Mouse (Mus musculus): ENCODE data around the gene Prss50. TPM values are rescaled to one million over a fixed set of nuclear protein-coding genes. Genes with fewer than 3 reads are reported as not detected.

Gene Prss50
- total and polyA plus RNA-seq, 3 experiments: not detected

DNA sequence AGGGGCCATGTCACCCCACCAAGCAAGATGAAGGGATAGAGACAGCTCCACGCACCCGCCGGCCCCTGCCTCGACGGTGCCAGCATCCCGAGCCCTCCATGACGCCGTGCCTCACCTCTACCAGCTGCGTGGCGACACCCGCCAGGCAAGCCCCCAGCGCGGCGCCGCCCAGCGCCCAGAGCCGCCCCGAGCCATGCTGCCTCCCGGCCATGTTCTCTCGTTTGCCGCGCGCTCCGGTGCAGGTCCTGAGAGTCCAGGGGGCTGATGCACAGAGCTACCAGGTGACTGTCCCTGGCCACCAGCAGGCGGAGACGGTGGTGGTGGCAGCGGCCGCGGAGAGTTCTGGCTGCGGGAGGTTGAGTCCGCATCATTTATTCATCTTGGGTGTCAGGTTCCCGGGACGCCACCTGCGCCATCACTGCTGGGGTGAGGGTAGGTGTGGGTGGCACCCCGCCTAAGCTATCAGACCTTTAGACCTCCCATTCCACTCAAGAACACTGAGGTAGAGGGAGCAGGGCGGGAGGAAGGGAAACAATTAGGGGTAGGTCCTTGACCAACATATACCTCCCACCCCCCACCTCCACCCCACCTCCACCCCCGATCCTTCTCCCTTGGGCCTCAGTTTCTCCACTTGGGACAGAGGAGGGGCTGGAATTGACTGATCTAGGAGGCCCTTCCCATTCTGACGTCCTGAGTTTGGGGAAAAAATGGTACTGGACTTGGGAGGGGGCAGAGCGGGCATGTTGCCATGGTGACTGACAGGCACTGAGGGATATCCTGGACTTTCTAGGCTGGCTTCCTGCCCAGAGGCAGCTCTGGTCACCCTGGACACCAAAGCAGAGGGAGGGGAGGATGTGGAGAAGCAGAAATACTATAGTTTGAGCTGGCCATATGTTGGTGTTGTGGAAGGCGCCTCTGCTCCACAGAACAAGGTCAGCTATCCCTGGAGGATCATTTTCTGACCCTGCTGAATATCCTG lies 16.2 kb downstream of the Prss50 start:
- Histone ChIP-seq H3K79me2 (ENCODE audit: control insufficient read depth, insufficient read depth, low read length, poor library complexity) (no peaks in the 10 kb centered on the region), H3K36me3 (ENCODE audit: control insufficient read depth in 1 of 2, insufficient read depth in 2 of 2, low read length in 2 of 2) (no peaks in the 10 kb centered on the region), H3K9me3 (replicated peaks; ENCODE audit: insufficient read depth, low read length) (no peaks in the 10 kb centered on the region), H3K27ac (ENCODE audit: control insufficient read depth, low read depth, low read length) (no peak overlapping the region), H3K4me3 (ENCODE audit: control insufficient read depth in 1 of 2, insufficient read depth in 1 of 2, low read depth in 2 of 2, low read length in 2 of 2) (no peak overlapping the region), H3K27me3 (ENCODE audit: control insufficient read depth in 1 of 2, insufficient read depth in 2 of 2, low read length in 2 of 2) (no peaks in the 10 kb centered on the region), H3K9ac (ENCODE audit: control insufficient read depth, low read depth, low read length, poor library complexity, severe bottlenecking) (no peak overlapping the region), H3K4me1 (ENCODE audit: control insufficient read depth in 1 of 2, insufficient read depth in 2 of 2, low read length in 2 of 2) (no peaks in the 10 kb centered on the region)
- DNase-seq (ENCODE audit: low read depth, low spot score): no peak
- TF ChIP-seq POLR2AphosphoS5 (IDR thresholded peaks at IDR 0.05; ENCODE audit: borderline replicate concordance, low read depth, low read length) (no peak), ZC3H11A (IDR thresholded peaks at IDR 0.05; ENCODE audit: low read depth, low read length) (no peak), MYB (IDR thresholded peaks at IDR 0.05; ENCODE audit: low read depth, low read length) (no peak), MAFK (IDR thresholded peaks at IDR 0.05; ENCODE audit: borderline replicate concordance, low read depth, low read length) (no peak), ZMIZ1 (IDR thresholded peaks at IDR 0.05; ENCODE audit: low read depth, low read length) (no peak)

- H3K9me3 ChIP-seq (replicated peaks; ENCODE audit: insufficient read depth, low read length): no peaks in the 10 kb centered on the region
- no peaks in the 10 kb centered on the region for H3K36me3 ChIP-seq (ENCODE audit: control insufficient read depth in 1 of 2, insufficient read depth in 2 of 2, low read length in 2 of 2)
- H3K79me2 ChIP-seq (ENCODE audit: control insufficient read depth, insufficient read depth, low read length, poor library complexity): no peaks in the 10 kb centered on the region
- H3K4me3 ChIP-seq (ENCODE audit: control insufficient read depth in 1 of 2, insufficient read depth in 1 of 2, low read depth in 2 of 2, low read length in 2 of 2): no peak overlapping the region
- H3K27me3 ChIP-seq (ENCODE audit: control insufficient read depth in 1 of 2, insufficient read depth in 2 of 2, low read length in 2 of 2): no peaks in the 10 kb centered on the region
- TF ChIP-seq MAZ (IDR thresholded peaks at IDR 0.05; ENCODE audit: low read depth, low read length) (no peak), GABPA (IDR thresholded peaks at IDR 0.05; ENCODE audit: low read depth, low read length) (no peak), SMC3 (IDR thresholded peaks at IDR 0.05; ENCODE audit: low read depth, low read length) (no peak), GATA1 (IDR thresholded peaks at IDR 0.05; ENCODE audit: low read depth, low read length) (no peak), CHD2 (IDR thresholded peaks at IDR 0.05; ENCODE audit: low read length) (no peak), USF2 (IDR thresholded peaks at IDR 0.05; ENCODE audit: borderline replicate concordance in 1 of 2, insufficient read depth in 1 of 2, low read depth in 1 of 2, low read length in 2 of 2) (no peak), ZC3H11A (IDR thresholded peaks at IDR 0.05; ENCODE audit: low read depth, low read length) (no peak), MXI1 (IDR thresholded peaks at IDR 0.05; ENCODE audit: low read depth, low read length) (no peak), USF1 (IDR thresholded peaks at IDR 0.05; ENCODE audit: low read depth, low read length) (no peak), E2F4 (IDR thresholded peaks at IDR 0.05; ENCODE audit: borderline replicate concordance, low read depth, low read length) (no peak), SIN3A (IDR thresholded peaks at IDR 0.05; ENCODE audit: low read length) (no peak), MEF2A (IDR thresholded peaks at IDR 0.05; ENCODE audit: extremely low read depth, insufficient replicate concordance, low read depth, low read length, poor library complexity, severe bottlenecking) (no peak), ZMIZ1 (IDR thresholded peaks at IDR 0.05; ENCODE audit: low read depth, low read length) (no peak)
- H3K9ac ChIP-seq (ENCODE audit: control insufficient read depth, low read depth, low read length, poor library complexity, severe bottlenecking): no peak overlapping the region
- no peak for DNase-seq (ENCODE audit: low read depth, low spot score)
- H3K4me1 ChIP-seq (ENCODE audit: control insufficient read depth in 1 of 2, insufficient read depth in 2 of 2, low read length in 2 of 2): no peaks in the 10 kb centered on the region
- no peak overlapping the region for H3K27ac ChIP-seq (ENCODE audit: control insufficient read depth, low read depth, low read length)
These were observed 17.0 kb downstream of the Prss50 start for GRCm38 (mm10) chr9:110874660-110875191.
